Mouse (Mus musculus): Measurements from ENCODE around the gene Micu1.
A peak's percentile ranks its signal among the peaks of the same experiment; 100 is the strongest.
"Not testable (repeated sequence)": the region's sequence is repeated elsewhere in the genome, so short reads cannot be mapped to it uniquely, and the experiment has no call there.

Micu1 gene

DNA sequence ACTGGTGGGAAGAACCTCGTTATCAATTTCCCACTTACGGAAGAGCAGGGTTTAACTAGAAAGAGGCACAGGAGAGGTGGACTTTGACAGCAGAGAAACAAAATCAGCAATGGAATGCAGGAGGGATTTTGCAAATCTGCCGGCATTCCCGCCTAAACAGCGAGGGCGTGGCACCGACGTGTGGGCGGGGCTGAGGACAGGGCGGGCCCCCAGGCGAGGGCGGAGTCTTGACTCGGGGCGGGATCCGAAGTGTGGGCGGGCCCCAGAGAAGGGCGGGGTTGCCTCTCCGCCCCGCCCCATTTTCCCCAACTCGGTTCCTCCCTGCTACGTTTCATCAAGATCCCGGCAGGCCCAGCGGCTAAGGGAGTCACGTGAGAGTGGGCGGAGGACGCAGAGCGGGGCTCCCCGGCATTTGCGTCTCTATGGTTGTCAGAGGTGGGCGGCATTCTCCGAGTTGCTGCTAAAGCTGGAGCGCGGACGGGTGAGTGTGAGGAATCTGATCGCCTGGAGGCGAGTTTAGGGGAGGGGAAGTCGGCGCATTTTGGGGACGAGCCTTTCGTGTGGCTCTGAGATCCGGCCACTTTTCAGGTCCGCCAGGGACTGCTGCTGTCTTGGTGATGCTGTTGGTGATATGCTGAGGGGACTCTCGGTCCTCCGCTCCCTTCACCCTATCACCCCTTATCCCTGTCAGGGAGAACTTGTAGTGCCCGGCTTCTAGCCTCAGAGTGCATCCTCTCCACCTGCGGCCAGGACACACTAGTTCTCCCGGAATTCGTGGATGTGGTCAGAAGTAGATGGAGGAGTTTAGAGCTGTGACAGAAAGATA is at the start of gene Micu1:
Gene Micu1, plus strand, starts transcription at position 271 of the 826 bp plus-strand sequence.
- peak; percentile 95 to 96 for DNase-seq

DNA sequence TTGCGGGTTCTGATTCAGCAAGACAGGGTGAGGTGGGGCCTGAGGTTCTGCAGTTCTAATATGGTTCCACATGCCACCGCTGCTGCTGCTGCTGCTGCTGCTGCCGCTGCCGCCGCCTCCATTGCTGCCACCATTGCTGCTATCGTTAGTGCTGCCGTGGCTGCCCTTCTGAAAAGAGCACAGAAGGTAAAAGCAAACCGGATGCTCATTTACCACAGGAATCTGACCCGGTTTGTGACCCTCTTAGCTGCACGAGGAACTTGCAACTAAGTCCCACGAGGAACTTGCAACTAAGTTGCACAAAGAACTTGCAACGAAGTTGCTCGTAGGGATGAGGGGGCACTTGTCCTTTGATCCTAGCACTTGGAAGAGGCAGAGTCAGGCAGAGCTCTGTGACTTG is 45.5 kb upstream of the Micu1 start:
- DNase-seq = no peak

DNA sequence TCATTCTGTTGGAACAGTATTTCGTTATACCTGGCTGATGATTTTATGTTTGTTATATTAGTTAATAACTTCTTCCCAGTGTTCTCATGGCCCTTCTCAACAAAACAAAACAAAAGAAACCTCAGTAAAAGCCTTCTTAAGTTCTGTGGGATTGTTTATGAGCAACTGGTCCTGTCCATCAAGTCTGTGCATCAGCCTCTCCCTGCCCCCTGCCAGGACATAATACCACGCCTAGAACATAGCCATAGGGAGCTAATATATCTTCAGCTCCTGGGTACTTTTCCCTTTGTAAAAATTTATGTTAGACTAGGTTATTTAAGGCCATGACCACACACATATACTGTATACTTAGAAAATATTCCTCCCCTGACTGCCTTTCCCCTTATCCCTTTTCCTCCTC is 37.5 kb upstream of the Micu1 start:
- no peak for DNase-seq

DNA sequence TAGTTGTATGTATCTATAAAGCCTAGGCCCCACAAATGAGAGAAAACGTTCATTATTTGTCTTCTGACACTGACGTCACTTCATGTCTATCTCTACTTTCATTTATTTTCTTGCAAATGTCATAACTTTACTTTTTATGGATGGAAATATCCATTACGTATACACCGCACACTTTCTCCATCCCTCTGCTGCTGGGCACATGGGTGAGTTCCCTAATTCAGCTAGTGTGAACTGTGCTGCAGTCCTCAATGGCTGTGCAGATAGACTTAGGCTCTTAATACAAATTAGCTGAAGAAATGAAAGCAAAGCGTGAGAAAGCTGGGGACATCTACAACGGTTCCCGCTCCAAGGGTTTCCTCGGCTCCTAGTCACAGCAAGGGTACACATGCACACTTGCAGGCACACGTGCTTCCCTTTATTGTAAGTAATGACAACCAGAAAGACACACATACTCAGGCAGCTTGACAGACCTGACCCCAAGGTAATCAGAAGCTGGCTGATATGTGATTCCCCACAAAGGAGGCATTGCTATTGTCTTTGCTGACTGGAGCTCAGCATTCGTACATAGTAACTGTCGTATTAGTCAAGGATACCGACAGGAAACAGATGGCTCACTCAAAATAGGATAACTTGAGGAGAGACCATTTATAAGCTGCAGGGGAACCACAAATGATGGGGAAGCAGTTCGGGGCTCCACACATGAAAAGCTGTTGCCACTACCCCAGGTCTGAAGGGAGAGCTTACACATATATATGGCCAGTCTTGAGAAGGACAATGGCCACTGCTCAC is 36.6 kb upstream of the Micu1 start:
- DNase-seq = peak in 1 of 2 experiments; percentile 19

DNA sequence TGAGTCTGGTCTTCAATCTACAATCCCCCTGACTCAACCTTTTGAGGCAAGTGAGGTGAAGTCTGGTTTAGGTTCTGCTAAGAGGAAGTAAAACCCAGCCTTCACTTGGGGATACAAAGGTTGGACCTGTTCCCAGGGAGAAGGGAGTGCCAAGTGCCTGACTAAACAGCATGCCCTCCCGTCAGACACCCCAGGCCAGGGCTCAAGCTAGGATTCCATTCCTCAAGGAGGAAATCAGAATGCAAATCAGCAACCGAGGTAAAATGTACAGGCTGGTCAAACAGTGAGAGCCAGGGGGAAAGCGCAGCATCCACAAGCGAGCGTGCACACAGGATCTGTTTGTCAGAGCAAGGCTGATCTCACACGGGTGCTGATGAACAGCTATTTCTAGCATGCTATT is 34.9 kb upstream of the Micu1 start:
- DNase-seq = peak; percentile 70 to 75

DNA sequence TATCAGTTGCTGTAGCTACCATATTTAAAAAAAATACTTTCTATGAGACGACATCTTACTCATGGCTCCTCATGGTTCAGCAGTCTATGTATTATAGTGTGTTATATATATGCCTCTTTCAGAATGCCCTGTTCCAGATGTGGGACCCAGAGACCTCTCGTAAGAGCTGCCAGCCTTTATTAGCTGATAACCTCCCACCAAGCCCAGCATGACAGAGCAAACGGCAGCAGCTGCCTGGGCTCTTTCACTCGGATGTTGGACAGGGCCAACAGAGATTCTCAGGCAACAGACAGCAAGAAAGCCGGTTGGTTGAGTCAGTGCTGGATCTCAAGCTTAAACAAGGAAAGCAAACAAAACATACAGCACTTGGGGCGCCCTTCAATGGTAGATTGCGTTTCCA is 33.8 kb upstream of the Micu1 start:
- DNase-seq = no peak

DNA sequence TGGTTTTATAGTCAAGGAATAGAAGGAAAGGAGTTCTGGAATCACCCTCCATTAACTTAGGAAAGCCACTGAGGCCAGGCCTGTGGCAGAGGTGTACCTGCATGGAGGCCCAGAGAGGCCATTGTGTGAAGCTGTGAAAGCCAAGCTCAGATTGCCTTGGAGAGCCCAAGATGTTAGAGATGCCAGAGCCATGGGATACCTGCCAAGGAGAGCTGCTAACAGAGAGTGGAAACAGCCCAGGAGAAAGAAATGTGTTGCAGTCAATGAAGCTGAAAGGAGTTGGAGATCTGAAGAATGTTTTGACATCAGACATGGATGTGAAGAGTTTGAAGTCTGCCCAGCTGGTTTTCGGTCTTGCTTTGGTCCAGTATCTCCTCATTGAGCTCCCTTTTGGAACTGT is 24.4 kb upstream of the Micu1 start:
- DNase-seq = peak; percentile 42 to 52

DNA sequence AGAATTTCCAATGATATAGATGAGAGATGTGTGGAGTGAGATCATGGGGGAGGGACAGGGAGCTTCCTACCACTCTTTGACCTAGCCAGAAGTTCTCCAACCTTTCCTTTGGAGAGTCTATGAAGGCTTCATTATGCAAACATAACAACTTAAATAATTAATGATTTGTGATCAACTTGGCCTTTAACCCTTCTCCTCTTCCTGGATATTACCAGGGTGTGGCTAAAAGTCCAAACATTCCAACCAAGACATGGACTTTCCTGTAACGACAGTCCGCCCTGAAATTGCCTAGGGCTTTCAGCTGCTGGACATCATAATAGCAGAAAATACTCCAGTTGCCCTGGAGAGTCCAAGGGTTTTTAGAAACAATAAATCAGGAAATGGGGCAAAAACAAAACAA is 23.1 kb upstream of the Micu1 start:
- DNase-seq = no peak

DNA sequence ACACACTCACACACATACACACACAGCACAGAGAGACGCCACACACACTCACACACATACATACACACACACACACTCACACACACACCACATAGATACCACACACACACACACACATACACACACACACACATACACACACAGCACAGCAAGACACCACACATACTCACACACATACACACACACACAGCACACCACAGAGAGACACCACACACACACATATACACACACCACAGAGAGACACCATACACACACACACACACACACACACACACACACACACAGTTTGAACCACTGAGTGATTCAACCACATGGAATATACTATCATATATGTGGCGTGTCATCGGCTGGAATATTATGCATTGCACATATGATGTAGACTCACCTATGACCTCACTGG is 16.7 kb upstream of the Micu1 start:
- not testable (repeated sequence) for DNase-seq

DNA sequence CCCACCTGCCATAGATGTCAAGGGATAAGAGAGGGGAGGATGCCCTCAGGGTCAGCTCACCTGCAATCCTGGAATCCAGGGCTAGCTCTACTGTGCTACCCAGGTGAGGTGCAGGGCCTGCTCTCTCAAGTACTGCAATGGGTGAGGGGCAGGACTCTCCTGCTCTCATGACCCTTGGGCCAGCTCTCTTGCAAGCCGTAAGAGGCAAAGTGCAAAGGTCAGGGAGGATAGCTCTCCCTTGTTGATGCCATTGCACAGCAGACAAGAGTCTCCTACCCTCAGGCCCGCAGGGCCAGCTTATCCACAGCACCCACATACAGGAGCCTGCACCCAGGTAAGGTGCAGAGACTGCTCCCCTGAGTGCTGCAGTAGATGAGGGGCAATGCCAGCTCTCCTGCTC is 15.2 kb upstream of the Micu1 start:
- no peak for DNase-seq

DNA sequence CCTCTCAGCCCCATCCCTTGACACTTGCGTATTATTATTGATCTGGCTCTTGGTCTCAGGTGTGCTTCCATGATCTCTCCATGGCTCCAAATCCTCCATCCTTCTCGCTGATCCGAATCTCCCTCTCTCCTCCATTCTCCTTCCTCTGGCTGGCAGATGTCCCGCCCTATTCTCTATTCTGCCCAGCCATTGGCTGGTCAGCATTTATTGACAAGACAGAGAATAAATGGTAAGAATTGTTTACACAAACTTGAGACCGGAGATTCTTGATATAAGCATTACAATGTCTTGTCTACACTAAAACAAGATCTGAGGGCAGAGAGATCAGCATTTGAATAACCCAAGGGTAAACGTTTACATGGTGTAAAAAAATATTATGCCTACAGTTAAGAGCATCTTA is 12.4 kb upstream of the Micu1 start:
- no peak for DNase-seq

DNA sequence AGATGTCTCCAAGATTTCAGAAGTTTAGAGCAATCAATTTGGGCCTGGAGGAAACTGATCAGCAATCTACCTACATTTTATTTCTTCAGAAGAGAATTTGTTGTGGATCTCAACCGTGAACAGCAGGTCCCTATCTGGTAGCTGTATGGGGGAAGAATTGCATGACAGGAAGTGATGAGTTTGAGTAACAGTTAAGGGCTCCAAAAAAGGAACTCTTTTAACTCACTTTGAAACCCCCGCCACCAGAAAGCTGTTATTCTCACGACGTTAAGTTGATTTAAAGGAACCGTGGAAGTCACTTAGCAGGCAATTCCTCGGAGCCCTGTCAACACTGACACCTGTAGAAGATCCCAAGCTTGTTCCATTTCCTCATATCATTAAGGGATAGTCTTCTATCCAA is 9.8 kb upstream of the Micu1 start:
- no peak for DNase-seq

DNA sequence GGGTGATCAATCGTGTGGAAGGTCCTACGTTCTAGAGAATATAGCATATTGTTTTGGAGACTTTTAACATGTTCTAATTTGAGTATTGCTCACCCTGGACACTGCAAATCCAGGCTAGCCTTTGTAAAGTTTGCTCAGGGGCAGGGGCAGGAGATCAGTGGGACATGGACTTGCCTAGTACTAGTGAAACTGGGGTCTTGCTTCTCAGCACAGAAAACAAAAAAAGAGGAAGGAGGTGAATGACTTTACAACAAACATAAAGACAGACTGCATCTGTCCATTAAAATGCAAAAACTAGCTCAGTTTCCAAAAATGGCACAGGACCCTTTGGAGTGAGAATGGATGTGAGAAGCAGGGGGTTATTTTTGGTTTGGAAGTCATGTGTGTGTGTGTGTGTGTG is 8.2 kb upstream of the Micu1 start:
- DNase-seq = no peak

DNA sequence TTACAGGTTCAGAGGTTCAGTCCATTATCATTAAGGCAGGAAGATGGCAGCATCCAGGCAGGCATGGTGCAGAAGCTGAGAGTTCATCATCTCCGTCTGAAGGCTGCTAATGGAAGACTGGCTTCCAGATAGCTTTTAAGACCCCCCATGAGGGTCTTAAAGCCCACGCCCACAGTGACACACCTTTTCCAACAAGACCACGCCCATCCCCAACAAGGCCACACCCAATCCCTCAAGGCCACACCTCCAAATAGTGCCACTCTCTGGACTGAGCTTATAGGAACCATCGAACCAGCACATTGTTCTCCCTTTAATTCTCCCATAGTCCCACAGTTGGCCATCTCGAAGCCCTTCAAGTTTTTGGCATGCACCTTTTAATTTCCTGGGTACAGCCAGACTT is 2.8 kb upstream of the Micu1 start:
- no peak for DNase-seq

DNA sequence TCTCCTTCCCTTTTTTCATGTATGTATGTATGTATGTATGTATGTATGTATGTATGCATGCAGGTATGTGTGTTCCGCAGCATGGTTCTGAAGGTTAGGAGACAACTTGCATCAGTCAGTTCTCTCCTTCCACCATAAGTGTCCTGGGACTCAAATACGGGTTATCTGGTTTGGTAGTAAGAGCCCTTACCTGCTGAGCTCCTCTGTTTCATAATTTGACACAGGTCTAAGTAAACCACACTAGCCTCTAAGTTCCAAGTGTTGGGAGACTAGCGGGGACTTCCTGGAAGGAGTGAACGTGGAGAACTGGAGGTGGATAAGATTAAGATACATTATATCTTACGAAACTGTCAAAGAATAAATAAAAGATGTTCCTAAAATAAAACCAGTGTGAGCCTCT is 472 bp upstream of the Micu1 start:
- DNase-seq = no peak

DNA sequence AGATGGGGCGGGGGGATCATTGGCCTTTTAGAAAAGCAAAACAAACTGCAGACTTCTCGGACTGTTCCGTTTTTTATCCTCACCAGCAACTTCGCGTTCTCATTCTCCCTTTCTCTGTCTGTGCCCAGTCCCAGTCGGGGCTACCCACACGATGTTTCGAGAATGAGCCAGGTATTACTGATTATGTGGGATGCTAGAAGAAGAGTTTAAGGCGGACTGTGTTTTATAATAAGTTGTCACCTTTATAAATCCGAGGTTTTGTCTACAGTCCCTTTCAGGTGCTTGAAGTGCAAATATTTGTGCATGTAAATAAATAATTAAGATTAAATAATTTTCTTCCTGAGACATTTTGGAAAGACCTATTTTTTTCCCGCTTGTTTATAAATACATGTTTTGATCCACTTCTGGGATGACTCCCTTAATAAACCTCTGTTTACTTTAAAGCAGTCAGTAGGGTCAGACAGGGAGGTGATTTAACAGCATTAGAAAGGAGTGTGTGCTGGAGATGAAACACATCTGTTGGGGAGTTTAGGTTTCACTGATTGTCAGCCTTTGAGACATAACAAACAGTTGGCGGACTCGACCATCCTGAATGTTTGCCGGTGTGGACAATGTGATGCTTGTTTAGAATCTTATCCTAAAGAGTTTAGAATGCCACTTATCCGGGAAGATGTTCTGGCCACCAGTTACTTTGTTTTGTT is 933 bp downstream of the Micu1 start:
- no peak for DNase-seq

DNA sequence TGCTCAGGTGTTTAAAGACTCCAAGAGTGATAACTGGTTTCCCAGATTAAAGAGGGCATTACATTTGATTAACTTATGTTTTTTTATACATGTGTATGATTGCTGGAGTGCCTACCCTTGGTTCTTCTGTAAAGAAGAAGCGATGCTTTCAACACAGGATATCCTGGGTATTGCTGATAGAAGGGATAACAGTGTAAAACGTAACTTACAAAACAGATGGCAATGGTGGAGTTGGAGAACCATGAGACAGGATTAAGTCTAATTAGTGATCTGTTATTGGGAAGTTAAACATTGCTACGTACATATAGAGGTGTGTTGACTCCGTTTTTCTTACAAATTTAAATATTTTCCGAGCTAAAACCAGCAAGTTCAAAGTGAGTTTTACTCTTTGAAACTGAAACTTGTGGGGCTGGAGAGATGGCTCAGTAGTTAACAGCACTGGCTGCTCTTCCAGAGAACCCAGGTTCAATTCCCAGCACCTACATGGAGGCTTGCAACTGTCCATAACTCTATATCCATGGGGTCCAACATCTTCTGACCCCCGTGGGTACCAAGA is 4.8 kb downstream of the Micu1 start:
- DNase-seq = no peak

DNA sequence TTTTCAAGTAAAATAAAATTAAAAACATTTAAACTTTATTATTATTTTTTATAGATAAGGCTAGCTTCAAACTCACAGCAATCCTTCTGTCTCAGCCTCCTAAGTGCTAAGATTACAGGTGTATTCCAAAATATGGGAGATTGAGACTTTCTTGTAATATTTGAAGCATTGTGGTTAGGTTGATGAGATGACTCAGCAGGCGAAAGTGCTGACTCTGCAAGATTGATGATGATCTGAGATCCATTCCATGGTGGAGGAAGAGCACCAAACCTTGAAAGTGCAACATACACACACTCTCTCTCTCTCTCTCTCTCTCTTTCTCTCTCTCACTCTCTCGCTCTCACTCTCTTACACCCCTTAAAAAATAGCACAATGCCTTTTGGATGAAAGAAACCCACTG is 5.3 kb downstream of the Micu1 start:
- DNase-seq = no peak

DNA sequence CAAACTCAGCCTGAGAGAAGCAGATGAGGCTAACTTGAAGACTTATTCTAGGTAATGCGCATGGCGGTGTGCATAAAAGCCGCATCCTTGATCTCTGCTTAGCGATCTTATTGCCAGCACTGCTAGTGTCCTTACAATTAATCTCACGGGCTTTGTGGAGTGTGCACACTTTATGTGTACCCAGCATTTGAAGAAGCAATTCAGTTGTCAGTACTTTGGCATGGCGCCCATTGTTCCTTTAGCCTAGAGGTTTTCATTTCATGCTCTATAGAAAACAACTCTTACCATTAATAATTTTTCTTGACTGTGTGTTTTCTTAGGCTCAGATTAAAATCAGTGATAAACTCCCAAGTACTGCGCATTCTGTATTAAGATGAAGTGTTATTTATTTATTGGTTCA is 7.0 kb downstream of the Micu1 start:
- peak; percentile 44 to 53 for DNase-seq

DNA sequence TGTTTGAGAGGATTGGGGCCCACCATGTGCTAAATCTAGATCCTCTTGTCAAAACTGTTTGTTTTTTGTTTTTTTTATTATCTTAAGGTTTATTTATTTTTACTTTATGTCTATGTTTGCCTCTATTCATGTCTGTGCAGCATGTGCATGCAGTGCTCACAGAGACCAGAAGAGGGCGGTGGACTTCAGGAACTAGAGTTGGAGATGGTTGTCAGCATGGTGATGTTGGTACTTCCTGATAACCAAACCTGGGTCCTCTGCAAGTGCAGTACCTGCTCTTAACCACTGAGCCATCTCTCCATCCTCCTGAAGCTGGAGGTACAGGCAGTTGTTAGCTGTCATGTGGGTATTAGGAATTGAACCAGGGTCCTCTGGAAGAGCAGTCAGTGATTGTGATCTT is 8.0 kb downstream of the Micu1 start:
- DNase-seq = no peak

DNA sequence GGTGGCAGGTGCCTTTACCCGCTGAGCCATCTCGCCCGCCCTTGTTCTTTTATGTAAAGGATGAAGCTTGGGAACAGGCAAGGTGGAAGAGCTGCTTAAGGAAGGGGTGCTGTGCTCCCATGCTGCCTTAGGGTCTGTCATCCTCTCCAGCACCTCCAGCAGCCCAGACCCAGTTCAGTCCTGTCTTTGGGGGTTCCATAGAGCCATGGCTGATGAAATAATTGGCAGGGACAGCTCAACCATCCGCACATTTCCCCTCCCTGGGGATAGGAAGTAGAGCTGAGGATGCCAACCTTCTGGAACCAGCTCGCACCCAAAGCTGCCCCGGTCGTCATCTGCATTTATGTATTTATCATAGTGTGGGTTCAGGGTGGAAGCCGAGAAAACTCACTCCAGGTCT is 9.8 kb downstream of the Micu1 start:
- DNase-seq = peak; percentile 39 to 47

DNA sequence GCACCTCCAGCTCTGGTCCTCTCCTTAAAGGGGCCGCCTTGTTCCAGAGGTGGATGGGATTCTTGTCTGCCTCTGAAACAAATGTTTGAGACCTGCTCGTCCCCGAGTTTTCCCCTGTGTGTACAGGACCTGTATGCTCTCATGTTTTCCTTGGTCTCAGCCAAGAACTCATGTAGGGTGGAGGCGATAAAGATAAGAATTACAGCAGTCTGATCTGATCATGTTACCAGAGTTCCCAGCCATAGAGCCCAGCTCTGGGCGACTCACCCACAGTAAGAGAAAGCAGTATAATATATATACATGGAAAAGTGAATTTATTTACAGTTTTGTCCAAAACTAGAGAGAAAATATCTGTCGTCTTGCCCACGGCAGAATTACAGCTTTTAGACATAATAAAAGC is 17.7 kb downstream of the Micu1 start:
- no peak for DNase-seq

DNA sequence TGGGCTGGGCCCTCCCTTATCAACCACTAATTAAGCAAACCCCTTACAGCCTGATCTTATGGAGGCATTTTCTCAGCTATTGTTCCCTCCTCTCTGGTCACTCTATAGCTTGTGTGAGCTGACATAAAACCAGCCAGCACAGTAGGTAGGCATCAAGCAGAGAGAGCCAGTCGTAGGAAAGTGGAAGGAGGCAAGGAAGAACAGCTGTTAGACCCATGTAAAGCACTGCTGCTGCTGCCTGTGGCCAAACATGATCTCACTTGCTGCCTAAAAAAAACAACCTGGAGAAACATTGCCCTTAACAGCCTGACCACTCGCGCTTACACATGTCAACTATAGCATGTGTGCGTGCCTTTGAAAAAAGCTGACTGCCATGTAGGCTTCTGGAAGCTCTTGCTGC is 19.3 kb downstream of the Micu1 start:
- DNase-seq = no peak

Data from cerebellum, adult 18-20 months (tissue).